Mouse (Mus musculus): ENCODE data around the gene Zfp287.
A peak's percentile ranks its signal among the peaks of the same experiment; 100 is the strongest.
"Not testable (repeated sequence)": the region's sequence is repeated elsewhere in the genome, so short reads cannot be mapped to it uniquely, and the experiment has no call there.

Zfp287 gene

DNA sequence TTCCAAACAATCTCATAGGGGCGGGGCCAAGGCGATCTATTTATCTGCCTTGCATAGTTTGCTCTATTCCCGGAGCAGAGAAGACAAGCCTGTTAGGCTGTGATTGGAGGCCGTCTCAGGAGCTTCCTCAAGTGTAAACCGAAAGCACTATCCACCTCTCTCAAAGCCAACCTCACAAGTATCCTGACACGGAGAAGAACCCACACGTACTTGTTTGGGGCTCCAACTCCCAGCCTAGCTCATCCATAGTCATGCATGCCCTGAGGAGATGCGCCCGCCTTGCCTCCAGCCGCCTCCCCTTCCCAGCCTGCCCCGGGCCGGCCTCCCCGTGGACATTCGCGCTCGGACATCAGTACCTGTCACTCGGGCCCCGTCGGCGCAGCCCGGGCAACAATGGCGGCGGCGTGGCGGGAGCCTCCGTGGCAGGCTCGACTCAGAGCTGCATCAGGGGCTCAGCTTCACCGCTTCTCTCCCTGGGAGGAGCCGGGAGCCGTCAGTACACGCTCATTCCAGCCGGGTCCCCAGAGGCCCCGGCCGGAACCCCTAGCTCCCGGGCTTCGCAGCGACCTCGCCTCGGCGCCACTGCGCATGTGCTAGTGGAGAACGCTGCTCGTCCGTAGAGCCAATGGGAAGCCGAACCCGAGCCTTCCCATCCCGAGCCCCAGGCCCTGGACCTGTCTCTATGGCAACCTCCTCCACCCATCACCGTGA lies at the start of gene Zfp287:
Gene Zfp287 (minus strand): TSS at position 595 of the 711 bp plus-strand sequence.
- DNase-seq (ENCODE audit: low read depth, low spot score) = peak; percentile 83

DNA sequence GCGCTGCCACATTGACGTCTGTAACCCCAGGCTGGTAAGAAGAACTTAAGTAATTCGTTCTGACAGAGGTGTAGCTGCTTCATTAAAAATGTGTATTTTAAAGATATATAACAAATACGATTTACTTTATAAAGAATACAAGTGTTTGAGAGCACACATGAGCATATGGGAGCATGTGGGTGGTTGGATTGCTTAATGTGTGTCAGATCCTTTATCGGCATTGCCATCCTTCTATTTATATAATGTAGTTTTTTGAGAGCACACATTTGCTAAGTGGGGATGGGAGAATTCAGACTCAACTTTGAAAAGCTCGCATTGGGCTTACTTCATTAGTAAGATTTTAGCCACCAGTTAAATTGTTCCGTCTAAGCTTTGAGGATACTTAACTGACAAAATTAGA lies 44.8 kb upstream of the Zfp287 start:
- DNase-seq (ENCODE audit: low read depth, low spot score) = no peak

DNA sequence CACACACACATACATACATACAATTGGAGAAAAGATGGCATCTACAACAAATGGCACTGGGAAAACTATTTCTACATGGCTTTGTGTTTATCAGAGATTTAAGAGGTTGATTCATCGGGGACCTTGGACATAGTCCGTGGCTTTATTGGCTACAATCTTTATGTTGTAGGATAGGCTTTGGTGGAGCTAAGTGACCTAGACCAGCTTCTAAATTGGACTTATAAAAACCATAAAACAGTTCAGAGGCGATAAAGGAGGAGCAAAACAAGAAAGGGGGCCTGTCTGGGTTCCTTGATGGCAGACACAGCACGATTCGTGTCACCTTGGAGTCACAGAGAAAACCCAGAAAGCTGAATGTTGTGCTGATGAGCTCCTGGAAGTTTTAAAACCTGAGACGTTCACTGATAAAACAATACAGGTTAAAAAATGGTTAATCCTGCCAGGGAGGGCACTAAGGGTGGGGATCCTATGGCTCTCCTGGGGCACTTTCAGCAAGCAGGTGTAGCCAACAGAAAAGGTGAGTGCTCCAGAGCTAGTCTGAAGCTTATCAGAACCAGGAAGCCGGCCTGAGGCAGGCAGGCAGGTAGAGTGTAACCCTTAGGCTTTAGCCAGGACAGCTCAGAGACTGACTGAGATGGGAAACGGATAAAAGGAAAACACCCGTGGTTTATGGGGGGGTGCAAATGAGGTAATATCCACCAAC lies 29.2 kb upstream of the Zfp287 start:
- no peak for DNase-seq (ENCODE audit: low read depth, low spot score)

DNA sequence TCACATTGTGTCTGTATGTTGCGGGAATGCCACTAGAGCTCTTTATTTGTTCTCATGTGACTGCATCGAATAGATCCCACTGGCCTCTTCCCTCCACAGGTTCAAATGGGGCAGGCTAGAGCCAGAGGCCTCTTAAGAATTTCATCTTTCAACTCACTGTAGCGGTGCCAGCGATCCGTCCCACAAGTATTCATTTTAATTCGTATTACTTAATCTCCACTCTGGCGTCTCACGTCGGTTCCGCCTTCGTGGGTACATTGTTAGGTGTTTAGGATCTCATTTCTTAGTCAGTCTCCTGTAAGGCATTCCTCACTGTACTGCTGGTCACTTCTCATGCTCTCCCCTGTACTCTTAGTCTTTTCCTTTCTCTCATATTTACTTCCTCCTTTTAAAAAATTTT lies 26.8 kb upstream of the Zfp287 start:
- DNase-seq (ENCODE audit: low read depth, low spot score) = no peak

DNA sequence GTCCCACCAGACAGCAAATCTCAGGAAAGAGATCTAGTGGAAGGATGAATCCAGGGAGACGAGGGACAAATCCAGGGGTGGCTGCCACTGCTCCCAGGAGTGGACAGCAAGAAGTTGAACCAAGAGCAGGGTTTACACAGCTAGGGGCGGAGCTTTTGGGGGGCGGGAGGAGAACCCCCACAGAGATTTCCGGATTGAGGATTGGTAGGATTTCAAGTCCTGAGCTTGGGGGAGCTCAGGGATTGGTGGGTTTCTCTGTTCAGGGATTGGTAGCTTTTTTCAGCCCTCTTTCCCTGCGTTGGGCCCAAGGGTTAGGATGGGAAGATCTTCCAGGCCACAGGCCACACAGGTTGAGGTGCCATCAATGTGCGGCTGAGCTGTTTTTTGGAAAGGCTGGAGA lies 26.2 kb upstream of the Zfp287 start:
- no peak for DNase-seq (ENCODE audit: low read depth, low spot score)

DNA sequence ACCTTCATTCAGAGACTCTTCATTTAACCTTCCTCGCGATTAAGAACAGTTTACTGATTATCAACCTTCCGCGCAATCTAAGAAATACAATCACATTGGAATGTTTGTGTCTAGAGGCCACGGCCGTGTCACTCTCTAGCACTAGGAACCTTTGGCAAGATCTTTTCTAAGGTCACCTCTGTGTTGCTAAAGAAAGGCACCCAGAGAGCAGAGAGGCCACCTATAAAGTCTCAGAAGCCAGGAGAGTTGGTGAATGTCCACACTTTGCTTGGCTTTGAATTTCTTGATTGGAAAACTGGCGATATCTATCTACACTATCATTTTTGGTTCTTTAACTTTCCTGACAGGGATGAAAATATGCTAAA lies 25.4 kb upstream of the Zfp287 start:
- no peak for DNase-seq (ENCODE audit: low read depth, low spot score)

DNA sequence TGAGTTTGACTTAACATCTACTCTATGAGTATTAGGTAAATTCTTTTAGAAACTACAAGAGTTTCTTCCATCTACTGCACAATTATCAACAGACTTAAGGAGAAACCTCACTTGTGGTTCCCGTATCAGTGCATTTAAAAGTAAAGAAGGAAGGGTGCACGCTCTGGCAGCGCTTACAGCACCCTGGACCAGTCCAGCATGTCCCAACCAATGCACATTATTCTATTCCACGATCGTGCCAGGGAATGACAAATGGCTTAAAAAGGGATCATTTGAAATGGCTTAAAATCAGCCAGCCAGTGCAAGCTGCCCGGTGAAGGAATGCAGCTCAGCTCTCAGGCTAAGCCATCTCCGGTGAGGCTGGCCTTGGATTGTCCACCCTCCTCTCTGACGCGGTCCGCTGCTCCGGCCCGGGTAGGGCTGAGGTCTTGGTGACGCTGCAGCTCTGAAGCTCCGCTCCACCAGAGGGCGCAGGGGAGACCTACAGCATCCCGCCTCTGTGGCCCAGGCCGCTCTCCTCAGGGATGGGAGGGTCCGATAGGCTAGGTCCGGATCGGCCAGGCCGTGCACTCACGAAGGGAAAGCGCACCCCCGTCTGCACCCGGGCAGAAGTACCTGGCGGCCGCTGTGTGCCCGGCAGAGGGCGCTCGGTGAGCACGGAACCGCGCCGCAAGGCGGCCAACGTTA lies 24.9 kb upstream of the Zfp287 start:
- DNase-seq (ENCODE audit: low read depth, low spot score) = peak; percentile 92

DNA sequence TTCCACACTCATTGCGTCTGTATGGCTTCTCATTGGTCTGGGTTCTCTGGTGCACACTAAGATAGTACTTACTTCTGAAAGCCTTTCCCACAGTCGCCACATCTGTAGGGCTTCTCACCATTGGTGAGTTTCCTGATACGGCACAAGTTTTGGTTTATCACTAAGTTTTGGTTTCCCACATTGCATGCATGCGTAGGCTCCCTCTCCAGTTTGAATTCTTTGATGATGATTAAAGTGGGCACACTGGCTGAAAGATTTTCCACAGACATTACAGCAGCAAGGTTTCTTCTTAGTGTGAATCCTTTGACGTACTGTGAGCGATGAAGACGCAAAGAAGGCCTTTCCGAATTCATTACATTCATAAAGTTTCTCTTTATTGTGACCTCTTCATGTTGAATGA lies 21.1 kb upstream of the Zfp287 start, which contains the start of gene Gm10428:
Gene Gm10428 (plus strand): TSS at position 321 of the 400 bp plus-strand sequence.
- no peak for DNase-seq (ENCODE audit: low read depth, low spot score)

DNA sequence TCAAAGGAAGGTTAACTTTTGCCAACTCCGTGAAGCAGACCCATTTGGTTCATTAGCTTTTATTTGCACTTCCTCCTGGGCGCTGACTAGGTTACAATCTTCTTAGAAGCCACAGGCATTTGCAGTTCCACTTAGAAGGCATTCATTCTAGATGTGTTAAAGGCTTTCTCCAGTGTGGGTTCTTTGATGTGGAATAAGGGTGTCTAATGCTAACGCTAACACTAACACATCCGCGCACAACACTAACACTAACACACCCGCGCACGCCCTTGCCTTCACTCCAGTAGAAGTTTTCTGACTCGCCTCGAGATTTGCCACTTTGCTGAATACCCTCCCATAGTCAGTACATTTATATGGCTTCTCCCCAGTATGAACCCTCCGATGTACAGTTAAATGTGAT lies 20.5 kb upstream of the Zfp287 start:
- DNase-seq (ENCODE audit: low read depth, low spot score) = no peak

DNA sequence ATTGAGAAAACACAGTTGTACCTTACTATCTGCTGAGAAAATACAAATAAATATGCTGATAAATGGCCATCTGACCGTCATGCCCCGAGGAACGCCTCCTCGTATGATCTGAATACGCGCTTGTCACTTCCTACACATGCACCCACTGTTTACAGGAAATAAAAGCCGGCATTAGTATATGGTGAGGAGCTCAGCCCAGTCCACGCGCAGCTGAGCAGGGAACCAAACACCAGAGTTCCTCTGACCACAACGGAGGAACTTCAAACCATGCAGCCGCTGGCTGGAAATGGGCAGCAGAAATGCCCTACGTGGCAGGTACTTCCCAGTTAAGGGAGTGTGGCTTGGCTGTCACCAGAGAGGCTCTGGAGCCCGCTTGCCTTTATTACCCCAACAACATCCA lies 17.7 kb upstream of the Zfp287 start:
- not testable (repeated sequence) for DNase-seq (ENCODE audit: low read depth, low spot score)

DNA sequence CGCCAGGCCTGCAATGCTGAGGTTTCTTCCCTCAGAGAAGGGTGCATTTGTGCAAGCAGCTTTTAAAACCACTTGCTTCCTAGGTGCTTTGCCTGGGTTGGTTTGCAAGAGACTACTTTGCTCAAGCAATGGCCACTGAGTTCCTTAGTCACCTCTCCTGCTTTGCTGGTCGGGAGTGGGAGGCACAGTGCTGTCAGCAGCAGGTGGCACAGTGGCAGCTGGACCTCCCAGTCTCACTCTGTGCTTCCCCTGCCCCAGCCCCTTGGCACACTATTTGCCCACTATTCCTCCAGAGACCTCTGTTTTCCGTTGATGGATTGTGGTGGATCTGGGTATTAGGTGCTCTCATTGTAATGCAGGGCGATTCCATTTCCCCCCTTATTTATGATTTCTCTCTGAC lies 16.4 kb upstream of the Zfp287 start:
- no peak for DNase-seq (ENCODE audit: low read depth, low spot score)

DNA sequence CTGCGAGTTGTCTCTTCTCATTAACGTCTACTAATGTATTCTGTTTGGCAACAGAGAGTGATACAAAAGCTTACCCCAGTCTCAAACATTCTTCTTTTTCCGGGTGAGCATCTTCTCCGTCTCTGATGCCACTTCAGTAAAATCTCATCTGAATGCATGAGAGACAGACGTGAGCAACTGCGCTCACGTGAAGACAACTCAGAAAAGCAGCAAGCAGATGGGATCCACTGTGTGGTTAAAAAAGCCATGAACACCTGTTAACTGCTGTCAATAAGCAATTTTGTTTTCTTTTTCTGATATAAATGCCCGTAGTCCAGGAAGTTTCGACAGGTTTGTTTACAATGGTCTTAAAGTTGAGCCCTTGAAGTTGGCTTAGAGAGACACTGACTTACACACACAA lies 15.5 kb upstream of the Zfp287 start:
- no peak for DNase-seq (ENCODE audit: low read depth, low spot score)

DNA sequence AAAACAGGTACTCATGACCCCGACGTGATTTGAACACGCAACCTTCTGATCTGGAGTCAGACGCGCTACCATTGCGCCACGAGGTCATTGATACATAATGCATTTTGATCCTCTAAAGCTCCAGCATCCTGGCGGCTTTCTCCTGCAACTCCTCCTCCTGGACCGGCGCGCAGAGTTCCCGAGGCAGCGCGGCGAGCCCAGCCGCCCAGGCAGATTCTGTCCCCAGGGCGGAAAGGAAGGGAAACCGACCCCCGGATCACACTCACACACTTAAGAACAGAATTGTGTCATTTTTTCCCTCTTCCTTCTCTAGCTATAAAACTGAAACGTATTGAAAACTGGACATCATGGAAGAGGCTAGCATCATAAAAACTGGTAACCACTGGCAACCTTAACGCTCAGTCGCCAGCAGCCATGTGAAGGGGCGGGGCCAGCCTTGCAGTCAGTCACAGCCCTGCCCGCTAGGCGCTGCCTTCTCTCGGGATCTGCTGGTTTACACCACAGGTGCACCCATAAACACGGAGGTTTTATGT lies 14.4 kb upstream of the Zfp287 start:
- DNase-seq (ENCODE audit: low read depth, low spot score) = no peak

DNA sequence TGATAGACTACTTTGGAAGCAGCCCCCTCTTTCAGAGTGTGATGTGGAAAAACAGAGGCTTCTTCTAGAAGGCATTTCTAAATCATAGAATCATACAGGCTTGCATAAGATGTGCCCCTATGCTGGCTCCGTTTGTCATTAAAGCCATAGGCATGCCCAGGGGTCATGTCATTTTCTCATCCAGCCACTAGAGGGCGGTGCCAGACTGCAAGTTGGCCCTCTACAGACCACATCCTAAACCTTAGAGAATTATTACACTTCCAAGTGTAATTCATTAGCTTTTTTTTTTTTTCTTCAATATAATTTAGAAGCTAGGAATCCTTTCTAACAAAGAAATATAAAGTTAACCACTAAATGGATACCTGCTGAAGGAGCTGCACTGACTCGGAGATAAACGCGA lies 12.4 kb upstream of the Zfp287 start:
- peak; percentile 76 for DNase-seq (ENCODE audit: low read depth, low spot score)

DNA sequence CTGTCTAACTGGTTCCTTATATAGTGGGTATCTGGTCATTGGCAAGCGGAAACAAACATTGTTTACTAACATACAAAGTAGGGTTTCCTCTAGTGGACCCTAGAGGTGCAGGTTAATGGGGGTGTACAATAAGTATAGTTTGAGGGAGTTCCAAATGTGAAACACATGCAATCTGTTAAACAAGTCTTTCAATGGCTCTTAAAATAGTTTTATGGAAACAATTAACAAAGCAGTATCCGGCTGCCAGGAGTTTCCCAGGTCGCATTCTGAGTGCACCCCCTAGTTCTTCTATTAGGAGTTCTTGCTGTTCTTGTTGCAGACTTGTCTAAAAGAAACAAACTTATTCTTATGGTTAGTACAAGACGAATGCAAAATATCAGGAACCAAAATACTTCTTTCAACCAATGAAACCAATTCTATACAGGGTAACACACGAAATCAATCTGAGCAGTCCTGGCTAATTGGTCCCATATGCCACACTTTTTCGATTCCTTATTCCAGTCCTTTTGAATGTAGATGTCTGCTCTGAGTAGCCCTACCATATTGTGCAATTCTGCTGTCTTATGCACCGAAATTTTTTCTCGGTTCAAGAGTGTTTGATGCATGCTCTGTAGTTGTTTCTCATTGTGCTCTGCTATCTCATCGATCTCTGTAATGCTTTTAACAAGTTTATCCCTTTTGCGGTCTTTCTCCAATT lies 10.7 kb upstream of the Zfp287 start:
- DNase-seq (ENCODE audit: low read depth, low spot score) = no peak

DNA sequence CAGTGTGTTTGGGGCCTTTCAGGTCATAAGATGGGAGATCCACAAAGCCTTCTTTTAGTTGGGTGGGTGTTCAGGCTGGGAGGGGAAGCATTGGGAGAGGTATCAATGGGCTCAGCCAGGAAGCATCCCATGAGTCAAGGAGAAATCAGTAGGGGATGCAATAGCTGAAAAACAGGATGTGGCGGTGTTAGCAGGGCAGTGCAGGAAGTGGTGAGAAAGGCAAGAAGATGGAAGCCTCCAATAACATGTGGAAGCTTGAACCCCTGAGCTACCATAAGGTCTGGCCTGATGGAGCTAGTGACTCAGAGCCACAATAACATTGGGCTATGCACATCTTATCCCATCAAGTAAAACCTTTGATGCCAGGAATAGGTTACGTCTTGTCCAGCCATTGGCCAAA lies 9.5 kb upstream of the Zfp287 start:
- DNase-seq (ENCODE audit: low read depth, low spot score) = no peak

DNA sequence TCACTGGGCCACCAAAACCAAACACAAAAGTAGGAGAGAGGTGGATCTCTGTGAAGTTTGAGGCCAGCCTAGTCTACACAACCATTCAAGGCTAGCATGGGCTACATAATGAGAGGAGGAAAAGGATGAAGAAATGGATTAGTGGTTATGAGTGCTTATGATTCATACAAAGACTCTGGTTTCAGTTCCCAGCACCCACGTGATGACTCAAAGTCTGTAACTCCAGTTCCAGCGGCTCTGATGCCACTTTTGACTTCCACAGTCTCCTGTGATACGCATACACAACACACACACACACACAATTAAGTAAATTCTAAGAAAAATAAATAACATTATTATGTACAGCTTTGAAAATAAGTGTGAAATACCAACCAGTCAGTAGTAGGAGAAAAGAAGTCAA lies 960 bp upstream of the Zfp287 start:
- DNase-seq (ENCODE audit: low read depth, low spot score) = peak; percentile 15

DNA sequence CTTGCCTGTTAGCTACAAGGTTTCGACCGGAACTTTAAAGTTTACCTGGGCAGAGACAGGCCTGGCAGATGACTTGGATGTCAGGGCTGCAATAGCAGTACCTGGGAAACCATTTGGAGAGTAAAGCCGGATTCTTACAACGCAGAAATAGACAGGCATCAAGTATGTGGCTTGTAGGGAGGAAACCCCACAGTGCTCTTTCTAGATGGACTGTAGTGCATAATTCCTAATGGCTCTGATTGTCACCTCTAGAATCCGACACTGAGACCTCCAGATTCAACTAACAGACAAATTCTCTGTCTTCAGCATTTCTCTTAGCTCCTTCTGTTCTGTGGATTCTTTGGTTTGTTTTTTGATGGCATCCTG lies 300 bp upstream of the Zfp287 start:
- no peak for DNase-seq (ENCODE audit: low read depth, low spot score)

DNA sequence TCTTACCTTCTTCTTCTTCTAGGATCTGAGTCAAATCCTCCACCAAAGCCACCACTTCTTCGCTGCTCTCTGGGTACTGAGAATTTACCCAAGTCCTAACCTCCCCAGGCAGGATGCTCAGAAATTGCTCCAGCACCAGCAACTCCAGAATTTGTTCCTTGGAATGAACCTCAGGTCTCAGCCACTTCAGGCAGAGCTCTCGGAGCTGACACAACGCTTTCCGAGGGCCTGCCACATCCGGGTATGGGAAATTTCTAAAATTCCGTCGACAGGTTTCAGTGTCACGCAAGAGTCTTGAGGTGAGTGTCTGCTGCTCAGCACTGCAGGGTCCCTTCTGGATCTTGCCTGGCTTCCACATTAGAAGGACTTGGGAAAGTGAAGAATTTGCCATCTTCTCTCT lies 3.4 kb downstream of the Zfp287 start:
- no peak for DNase-seq (ENCODE audit: low read depth, low spot score)

DNA sequence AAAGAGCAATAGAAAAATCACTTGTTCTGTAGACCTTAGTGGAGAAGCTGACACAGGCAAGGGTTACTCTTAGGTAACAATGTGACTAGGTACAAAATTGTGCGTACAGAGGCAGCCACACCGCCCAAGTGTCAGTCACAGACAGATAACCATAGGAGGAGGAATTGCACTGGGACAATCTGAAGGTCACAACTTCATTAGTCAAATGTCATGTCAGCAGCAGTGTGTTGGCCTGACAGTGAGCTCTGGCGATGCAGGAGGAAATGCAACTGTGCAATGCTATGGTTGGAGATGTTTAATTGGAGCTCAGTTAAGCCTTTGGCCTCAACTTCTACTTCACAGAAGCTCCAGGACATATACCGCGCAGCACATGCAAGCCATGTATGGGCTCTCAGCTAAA lies 21.0 kb downstream of the Zfp287 start:
- no peak for DNase-seq (ENCODE audit: low read depth, low spot score)

DNA sequence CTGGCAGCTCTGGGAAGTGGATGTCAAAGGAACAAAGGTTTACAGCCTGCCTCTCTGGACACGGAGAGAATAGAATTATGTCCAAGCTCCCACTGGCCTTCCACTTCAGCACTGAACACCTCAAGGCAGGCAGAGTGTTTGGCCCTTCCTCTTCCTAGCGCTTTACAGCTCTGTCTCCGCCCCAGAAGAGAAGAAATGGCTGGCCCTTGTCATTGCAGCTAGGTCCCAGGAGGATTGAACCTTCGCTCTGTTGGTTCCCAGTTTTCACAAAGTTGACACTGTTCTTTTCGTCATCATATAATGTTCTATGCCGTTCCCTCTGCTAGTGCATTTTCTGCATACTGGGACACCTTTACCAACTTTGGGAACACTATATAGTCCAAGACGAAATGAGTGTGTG lies 23.5 kb downstream of the Zfp287 start:
- no peak for DNase-seq (ENCODE audit: low read depth, low spot score)

DNA sequence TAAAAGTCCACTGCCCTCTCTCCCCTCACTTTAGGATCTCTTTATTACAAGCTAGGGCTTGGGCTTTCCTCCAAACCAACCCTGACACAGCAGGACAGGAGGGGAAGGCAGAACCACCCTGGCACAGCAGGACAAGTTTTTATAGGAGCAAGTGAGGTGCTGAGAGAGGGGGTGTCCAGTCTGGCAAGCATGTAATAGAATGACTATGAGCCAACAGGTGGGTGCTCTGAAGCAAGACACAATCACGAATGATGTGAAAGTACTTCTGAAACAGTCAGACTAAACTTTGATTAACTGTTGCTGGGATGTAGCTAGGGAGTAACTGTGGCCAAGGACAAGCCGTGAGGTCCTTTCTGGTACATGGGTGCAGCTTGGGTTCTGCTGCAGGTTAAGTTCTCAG lies 25.6 kb downstream of the Zfp287 start:
- DNase-seq (ENCODE audit: low read depth, low spot score) = no peak

Measured in 3T3-L1 (cell line).